Mouse (Mus musculus) 3134 (cell line): ENCODE data around the gene Fnbp1.

Experiments used
- DNase-seq: peaks from one replicate; pipeline ENCODE4 v3.0.0-alpha.2; 2011; ENCODE audit warnings: low spot score; ENCODE audit not compliant: insufficient read length; ENCODE audit errors: extremely low read depth

Gene Fnbp1

DNA sequence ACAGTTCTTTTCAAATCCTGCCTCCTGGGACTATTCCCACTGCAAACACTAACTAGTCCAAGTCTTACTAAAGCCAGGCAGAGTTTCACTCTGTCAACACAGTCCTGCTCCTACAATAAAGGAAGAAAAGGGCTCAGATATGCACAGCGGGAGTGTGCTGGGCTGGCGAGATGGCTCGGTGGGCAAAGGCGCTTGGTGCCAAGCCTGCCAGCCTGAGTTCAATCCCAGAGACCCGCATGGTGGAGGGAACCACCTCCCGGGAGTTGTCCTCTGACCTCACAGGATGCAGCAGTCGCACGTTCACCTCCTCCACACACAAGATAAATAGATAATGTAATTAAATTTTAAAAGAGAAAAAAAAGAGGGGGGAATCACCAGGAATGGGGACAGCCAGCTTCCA, 38.5 kb downstream of the Fnbp1 start:
- DNase-seq: no peak

DNA sequence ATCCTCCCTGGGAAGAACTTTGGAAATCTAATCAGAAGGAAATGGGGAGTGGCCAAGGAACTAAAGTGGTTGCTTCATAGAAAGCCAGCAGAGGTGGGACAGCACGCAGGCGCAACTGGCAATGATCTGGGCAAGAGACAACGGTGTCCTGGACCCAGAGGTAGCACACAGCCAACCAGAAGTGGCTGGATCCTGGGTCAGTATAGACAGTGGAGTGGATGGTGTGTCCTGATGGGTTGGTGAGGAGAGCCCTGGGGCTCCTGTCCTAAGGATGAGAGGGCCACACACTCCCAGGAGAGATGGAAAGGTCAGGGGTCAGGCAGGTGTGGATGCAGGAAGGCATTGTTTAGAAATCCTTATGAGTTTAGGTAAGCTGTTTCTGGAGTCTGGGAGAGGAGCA, 40.5 kb downstream of the Fnbp1 start:
- DNase-seq: no peak

DNA sequence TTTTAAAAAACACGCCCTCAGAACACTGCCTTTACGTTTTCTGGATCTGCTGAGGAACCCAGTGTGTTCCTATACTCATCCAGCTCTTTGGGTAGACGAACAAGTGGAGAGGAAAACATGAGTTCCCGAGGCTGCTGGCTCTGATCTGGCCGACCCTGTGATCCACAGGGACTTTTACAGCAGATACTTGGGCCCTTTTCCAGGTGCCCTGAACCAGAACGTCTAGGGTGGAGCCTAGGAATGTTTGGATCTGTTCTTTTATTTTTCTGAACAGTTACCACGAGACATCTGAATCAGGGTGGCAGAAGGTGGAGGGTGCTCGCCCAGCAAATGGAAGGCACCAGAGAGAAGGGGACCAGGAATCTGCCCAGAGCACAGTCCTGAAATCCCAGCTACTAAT, 42.7 kb downstream of the Fnbp1 start:
- DNase-seq: no peak

DNA sequence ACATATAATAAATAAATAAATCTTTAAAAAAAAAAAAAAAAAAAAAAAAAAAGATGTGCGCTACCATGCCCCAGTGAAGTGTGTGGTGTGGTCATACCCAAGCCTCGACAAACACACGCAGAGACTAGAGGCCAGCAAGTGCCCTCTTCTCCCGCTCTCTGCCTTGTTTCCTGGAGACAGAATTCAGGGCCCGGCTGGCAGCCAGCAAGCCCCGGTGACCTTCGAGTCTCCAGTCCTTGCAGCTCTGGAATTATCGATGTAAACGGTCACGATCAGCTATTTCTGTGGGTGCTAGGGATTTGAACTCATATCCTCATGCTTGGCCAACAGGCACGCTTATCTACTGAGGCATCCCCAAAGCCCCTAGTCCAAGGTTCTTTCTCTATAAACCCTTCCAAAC, 43.2 kb downstream of the Fnbp1 start:
- DNase-seq: no peak

DNA sequence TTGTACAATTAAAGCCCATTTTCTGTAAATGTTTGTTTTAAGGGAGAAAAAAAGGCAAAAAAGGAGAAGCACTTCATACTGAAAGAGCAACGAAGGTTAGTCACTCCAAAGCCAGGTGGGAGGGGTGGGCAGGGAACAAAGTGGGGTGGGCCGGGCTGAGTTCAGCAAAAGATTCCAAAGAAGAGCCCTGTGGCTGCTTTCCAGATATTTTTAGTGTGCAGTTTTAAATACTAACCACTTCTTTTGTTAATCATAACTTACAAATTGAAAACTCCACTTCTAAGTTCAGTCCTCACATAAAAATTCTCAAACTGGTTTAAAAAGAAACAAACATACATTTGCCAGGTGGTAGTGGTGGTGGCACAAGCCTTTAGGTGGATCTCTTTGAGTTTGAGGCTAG, 44.5 kb downstream of the Fnbp1 start:
- DNase-seq: no peak

DNA sequence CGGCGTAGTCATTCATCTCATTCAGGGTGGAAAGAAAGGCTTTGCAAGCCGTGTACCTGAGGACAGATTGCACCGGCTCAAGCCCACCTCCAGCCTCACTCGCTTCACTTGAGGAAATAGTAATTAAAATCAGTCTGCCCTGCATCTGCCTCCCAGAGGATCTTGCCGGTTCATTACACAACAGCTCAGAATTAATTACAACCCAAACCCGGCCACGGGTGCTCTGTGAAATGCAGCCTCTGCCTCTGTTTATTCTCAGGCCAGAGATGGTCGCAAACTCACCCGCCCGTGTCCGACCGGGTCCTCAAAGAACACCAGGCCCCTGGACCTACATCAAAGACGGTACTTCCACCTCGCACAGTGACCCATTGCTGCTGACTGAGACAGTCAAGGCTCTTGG, 45.7 kb downstream of the Fnbp1 start:
- no peak for DNase-seq

DNA sequence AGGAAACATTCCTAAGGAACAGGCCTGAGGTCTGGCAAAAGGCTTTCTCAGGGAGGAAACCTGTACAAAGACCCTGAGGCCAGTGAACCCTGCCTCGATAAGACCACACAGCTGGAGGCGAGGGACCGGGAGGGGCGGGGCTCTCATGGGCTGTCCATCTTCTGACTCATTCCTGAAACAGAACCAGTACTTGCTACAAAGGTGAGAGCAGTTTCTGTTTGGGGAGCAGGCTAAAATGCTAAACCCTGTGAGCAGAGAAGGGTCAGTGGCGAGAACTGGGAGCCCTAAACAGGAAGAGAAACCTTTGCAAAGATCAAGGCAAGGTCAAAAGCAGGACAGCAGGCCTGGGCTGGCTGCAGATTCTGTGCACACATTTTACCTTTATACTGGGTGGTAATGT, 47.2 kb downstream of the Fnbp1 start:
- DNase-seq: peak; percentile 16

DNA sequence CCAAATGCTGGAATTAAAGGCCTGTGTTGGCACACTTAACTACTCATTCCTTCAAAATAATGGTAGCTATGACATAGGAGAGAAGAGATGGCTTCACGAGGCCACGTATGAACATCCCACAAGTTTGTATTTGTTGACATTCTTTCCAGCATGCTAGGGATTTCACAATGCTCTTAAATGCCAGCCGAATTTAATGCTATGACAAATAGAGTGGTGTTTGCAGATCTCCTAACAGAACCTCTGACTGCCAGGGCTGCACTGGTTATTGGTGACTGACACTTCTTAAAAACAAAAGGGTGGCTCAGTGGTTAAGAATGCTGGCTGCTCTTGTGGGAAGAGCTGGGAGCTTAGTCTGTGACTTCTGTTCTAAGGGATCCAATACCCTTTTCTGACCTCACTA, 48.9 kb downstream of the Fnbp1 start:
- DNase-seq: no peak

DNA sequence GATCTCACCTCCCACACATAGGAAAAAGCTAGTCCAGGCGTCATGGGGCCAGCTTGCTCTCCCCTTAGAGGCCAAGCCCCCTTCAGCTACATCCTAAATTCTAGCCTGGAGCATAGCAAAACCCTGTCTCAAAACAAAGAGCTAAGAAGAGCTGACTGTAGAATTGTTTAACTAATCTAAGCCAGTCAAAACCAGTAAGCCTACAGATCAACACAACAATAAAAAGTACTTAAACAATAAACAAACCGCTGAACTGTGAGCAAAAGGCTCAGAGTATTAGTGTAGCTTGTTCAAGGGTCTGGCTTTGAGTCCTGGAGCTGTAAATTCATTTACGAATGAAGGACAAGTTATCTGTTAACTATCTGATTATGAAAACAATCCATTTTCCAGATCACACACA, 50.6 kb downstream of the Fnbp1 start:
- no peak for DNase-seq

DNA sequence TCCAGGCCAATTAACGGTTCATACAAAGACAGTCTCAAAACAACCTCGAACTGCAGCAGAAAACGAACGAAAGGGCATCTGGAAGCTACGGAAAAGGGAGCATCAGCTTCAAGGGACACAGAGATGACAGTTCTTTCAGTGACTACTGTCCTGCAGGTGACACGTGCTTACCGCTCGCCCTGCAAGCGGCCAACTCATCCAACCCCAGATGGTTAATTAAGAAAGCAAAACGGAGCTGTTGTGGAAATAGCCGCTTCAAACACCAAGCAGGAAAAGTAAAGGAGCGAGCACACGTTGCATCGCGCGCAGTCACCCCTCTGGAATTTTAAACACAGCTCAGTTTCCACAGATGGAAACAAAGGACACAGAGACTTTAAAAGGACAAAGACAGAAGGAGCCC, 52.2 kb downstream of the Fnbp1 start:
- DNase-seq: no peak

DNA sequence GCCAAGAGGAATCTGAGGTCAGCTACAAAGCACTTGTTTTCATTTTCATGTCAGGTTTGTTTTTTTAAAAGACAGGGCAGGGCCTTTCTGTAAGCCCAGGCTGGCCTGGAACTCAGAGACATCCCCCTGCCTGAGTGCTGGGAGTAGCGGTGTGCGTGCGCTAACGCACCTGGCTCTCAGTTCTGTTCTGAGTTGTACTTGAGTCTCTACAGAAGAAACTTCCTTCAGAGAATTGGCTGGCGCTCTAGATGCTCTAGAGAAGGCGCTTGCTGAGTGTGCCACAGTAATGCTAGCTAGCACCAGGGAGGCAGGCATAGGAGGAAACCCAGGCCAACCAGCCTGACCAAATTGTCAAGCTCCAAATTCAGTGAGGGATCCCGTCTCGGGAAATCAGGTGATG, 52.9 kb downstream of the Fnbp1 start:
- DNase-seq: no peak

DNA sequence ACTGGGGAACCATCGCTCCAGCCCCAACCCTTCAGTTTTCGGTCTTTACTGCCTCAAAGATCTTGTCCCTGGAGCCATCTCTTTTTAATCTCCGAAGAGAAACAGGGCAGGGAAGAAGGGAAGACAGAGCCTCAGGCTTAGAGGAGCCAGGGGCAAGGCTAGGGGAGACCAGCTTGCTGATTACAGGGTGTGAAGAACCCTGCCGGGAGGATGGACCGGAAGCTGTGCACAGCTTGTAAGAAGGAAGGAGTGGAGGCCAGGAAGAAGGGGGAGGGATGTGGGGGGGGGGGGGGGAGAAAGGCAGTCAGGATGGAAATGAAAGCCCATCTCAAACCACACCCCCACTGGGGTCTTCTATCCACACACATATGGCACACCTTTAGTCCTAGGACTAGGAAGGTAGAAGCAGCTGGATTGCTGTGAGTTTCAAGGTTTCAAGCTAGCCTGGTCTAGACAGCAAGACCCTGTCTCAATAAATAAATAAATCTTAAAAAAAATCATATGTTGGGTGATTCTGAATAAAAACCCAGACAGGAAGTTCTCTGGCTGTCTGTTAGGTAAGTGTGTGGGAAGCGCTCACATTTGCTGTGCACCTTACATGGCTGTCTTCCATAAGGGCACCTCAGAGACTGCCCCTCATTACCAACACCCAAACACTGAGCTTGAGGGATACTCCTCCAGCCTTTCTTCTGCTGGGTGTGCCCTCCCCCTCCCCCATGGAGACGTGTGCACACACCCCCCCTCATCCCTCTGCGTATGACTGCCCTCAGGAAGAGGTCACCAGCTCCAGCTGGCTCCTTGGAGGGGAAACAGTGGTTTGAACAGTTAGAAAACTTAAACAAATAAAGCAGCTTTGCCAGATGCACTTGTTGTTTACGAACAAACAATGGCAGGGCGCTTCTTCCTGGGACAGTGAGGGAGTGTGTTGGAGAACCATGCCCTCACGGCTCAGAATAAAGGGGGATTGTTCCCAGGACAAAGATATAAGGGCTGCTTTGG, 53.8 kb downstream of the Fnbp1 start:
- DNase-seq: no peak

DNA sequence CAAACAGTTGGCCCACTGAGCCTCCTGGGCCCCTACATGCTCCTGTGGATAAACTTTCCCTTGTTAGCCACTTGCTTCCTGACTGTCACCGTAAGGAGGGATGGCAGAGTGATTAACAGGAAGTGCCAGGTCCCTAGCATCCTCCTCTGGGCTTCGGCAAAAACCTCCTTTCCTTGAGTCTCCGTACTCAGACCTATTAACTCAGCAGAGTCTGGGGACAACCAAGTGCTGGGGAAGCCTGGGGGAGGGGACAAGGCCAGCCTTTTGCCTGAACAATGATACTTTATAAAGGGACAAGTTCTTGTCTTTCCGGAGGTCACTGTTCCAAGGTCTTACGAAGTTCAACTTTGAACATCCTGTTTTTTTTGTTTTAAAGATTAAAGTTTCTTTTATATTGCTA, 54.7 kb downstream of the Fnbp1 start:
- DNase-seq: no peak

DNA sequence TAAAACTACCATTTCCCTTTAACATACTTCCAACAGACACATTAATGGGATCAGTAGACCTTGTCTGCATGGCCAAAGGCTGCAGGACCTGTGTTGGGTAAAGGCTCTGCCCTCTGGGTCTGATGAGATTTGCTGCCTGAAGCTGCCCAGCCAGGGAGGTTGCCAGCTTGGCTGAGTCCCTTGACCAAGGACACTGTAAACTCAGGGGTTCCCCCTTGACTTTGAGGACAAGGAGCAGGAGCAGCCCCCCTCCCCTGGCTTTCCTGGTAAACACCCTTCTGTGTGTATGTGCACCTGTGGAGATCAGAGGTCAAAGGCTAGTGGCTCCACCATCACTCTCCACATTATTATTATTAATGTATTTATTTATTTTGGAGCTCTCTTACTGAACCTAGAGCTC, 55.3 kb downstream of the Fnbp1 start:
- DNase-seq: no peak

DNA sequence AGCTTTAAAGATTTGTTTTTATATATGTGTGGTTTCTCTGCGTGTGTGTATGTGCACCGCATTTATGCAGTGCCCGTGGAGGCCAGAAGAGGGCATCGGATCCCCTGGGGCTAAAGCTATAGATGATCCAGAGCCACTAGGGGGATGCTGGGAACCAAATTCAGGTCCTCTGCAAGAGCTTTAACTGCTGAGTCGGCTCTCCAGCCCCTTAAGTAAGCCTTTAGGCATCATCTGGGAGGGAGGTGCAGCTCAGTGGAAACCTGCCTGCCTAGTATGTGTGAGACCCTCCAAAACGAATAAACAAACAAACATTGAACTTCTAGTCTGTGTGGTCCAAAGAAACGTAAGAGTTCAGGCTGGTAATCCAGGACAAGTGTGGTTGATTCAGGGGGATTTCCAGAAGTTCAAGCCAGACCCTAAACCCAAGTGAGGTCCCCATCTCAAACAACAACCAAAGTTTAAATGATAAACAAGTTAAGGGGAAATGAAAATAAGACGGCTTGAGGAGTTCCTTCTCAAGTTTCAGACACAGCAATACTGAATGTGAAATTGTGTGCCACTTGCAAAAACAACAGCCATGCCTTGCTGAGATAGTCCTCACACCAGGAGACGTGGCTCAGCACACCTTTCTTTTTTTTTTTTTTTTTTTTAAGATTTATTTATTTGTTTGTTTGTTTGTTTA, 57.5 kb downstream of the Fnbp1 start:
- no peak for DNase-seq

DNA sequence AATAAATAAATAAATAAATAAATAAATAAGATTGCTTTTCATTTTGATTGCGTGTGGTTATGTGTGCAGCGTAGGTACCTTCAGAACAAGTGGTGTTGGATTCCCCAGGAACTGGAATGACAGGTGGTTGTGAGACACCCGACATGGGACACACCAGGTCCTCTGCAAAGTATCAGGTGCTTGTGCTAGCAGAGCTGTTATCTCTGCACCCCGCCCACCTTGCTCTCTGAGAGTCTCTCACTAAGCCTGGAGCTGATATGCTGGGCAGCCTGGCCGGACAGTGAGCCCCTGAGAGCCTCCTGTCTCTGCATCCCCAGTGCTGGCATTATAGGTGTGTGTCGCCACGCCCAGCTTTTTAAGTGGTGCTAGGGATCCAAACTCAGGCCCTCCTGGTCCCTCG, 58.4 kb downstream of the Fnbp1 start:
- DNase-seq: no peak

DNA sequence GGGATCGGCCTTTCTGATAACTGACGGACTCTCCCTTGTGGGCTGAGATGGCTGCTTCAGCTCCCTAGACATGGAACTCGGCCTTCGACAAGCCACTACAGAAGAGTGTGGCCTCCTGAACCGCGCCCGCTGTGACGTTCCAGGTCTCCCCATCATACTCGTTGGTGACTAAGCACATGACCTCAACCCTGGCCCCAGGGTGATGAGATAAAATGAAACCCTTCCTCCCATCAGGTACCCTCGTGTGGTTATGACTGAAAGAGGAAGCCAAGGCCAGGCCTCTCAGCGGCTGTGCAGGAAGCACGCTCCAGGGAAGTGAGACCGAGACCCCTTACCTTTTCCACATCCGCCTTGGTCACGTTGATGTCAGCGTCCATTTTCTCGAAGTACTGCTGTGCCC, 59.2 kb downstream of the Fnbp1 start:
- DNase-seq: no peak

DNA sequence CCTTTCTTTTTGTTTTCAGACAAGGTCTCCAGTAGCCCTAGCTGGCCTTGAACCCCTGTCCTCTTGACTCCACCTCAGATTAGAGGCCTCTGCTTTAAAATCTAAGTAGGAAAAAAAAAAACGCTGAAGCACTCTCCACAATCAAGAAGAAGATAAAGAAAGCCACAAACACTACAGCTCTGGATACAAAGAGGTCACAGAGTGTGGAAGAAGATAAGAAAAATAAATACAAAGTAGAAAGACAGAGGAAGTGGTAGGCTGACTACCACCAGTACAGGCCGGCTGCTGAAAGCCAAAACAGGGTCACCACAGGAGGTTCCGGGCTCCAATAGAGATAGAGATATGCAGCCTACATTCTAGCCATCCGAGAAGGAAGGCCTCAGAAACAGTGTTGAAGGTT, 60.5 kb downstream of the Fnbp1 start:
- DNase-seq: no peak

DNA sequence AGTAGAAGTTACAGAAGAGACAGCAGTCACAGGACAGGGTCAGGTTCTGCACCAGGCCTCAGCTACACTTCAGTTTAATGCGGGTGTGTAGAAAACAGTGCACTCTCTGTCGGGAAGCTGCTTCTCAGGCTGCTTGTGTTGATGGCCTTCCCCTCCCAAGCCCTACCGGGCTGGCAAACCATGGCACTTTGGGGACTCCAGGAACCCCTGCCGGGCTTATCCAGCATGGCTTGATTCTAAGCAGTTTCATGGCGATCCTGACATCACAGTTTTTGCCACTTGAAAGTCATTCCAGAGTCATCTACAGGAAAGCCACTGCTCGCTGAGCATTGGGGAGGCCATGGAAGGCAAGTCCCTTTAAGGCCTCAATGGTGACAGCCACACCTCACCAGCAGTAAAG, 62.7 kb downstream of the Fnbp1 start:
- no peak for DNase-seq

DNA sequence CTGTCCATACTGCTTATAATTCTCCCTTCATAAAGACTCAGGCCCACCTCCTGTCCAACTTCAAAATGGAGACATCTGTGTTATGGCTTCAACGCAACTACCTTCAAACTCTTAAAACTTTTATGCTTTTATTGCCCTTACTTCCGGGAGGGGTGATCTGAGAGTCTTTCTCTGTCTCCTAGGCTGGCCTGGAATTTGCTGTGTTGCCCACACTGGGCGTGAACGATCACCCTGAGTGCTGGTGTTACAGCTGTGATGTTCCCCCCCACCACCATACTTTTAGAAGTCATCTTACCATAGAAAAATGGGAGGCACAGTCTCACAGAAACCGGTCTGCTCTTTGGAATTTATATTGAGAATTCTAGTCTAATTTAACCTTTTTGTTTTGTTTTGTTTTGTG, 64.2 kb downstream of the Fnbp1 start:
- no peak for DNase-seq

DNA sequence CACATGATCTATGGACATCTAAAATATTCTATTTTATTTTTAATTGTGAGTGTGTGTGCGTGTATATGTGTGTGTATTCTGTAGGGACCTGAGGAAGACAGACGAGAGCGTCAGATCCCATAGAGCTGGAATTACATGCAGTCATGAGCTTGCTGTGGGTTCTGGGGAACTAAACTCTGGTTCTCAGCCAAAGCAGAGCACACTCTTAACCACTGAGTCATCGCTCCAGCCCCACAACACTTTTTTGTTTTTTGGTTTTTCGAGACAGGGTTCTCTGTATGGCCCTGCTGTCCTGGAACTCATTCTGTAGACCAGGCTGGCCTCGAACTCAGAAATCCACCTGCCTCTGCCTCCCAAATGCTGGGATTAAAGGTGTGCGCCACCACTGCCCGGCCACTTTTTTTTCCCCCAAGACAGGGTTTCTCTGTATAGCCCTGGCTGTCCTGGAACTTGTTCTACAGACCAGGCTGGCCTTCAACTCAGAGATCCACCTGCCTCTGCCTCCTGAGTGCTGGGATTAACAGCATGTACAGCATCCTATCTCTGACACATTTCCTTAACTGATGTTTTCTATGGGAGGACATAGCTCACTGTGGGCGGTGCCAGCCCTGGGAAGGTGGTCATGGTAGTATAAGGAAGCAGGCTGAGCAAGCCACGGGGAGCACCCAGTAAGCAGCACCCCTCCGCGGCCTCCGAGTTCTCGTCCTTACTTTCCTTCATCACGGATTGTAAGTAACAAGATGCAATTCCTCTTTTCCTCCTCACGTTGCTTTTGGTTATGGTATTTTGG, 65.3 kb downstream of the Fnbp1 start:
- peak; percentile 64 for DNase-seq
